Mouse (Mus musculus) stomach, postnatal 0 days (tissue): Measurements from ENCODE around the gene Tspan11. TPM values are rescaled to one million over a fixed set of nuclear protein-coding genes. Genes with fewer than 3 reads are reported as not detected.
A peak's percentile ranks its signal among the peaks of the same experiment; 100 is the strongest.

Source experiments
- ATAC-seq: fragments of 200-750 bp; cut with Nextera tagmentation; 2 replicates; pipeline ENCODE4 v1.8.0; 2017; ENCODE audit not compliant: low FRiP score, low TSS enrichment
- DNase-seq: peaks from one replicate; pipeline ENCODE4 v3.0.0-alpha.2; 2016; ENCODE audit warnings: low spot score
- H3K27ac ChIP-seq: fragments of 300-500 bp; sonication (generic); replicated peaks from 2 replicates; pipeline ENCODE4 v1.5.1; 2014; ENCODE audit warnings: mild to moderate bottlenecking, control low read depth
- H3K27me3 ChIP-seq: fragments of 300-500 bp; sonication (generic); 2 replicates; pipeline ENCODE4 v1.6.1; 2014; ENCODE audit warnings: low read length; ENCODE audit not compliant: control insufficient read depth, insufficient read depth
- H3K36me3 ChIP-seq: fragments of 300-500 bp; sonication (generic); 2 replicates; pipeline ENCODE4 v1.6.1; 2014; ENCODE audit warnings: low read length, mixed read lengths; ENCODE audit not compliant: control insufficient read depth, insufficient read depth
- H3K4me1 ChIP-seq: fragments of 300-500 bp; sonication (generic); replicated peaks from 2 replicates; pipeline ENCODE4 v1.6.1; 2014; ENCODE audit warnings: antibody characterized with exemption; ENCODE audit not compliant: control insufficient read depth, insufficient read depth
- H3K4me2 ChIP-seq: fragments of 300-500 bp; sonication (generic); replicated peaks from 2 replicates; pipeline ENCODE4 v1.6.1; 2014; ENCODE audit warnings: low read depth, mild to moderate bottlenecking, control low read depth, moderate library complexity
- H3K4me3 ChIP-seq: fragments of 300-500 bp; sonication (generic); 2 replicates; pipeline ENCODE4 v1.5.1; 2014; ENCODE audit warnings: low read depth, low read length, control low read depth
- H3K9ac ChIP-seq: fragments of 300-500 bp; sonication (generic); 2 replicates; pipeline ENCODE4 v1.6.1; 2014; ENCODE audit warnings: mild to moderate bottlenecking, low read length, control low read depth, mixed read lengths
- H3K9me3 ChIP-seq: fragments of 300-500 bp; sonication (generic); 2 replicates; pipeline ENCODE4 v1.6.1; 2016; ENCODE audit warnings: low read length; ENCODE audit not compliant: control insufficient read depth
- CTCF ChIP-seq: IDR thresholded peaks from 2 replicates; pipeline ENCODE4 v1.5.1; 2016; ENCODE audit warnings: antibody characterized with exemption, low read depth, mild to moderate bottlenecking, moderate library complexity
- EP300 ChIP-seq: optimal IDR thresholded peaks from 2 replicates; pipeline ENCODE3; 2016; ENCODE audit warnings: antibody characterized with exemption
- WGBS: fragments of 180-500 bp; shearing (Covaris S2); extraction: QIAGEN DNeasy Blood & Tissue Kit; methylation state at CpG from one replicate; pipeline ENCODE4 v1.1.7; 2014; 5-methylcytosine and 5-hydroxymethylcytosine counted together
- polyA plus RNA-seq: library from polyadenylated mRNA; unstranded; fragments of >200 nt; fragmentation: Nextera tagmentation; extraction: Ambion mirVana; gene quantifications from 2 replicates; pipeline ENCODE4 v1.2.1, GENCODE M21; 2015

The Tspan11 gene
- polyA plus RNA-seq, 1 experiment from 2014 or later, result 2.4 TPM

DNA sequence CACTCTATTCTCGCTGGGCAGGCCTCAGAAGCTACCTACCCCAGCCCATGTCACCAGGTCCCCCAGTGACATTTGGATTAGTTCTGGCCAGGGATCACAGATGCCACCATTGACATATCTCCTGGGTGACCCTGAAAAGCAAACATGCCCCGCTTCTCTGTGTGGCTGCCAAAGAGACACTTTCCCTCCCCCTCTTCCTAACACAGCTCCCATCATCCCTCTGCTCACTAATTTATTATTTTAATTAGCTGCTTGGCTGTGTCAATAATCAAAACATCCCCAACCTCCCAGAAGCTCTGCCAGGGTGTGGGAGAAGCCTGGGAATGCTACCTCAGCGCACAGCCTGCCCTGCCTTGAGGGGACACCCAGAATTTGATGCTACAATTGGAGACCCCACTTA is 29.6 kb downstream of the Tspan11 start:
- no peak for TF ChIP-seq EP300
- no peak for TF ChIP-seq CTCF
- no peaks in the 10 kb centered on the region for H3K9me3 ChIP-seq
- no peak overlapping the region for H3K9ac ChIP-seq
- no peaks in the 10 kb centered on the region for H3K4me1 ChIP-seq
- H3K27me3 ChIP-seq, result no peaks in the 10 kb centered on the region
- H3K4me2 ChIP-seq, result no peak overlapping the region
- WGBS, result 63% methylated on average over 3 of the region's 3 CpGs
- no peaks in the 10 kb centered on the region for H3K36me3 ChIP-seq
- no peak overlapping the region for H3K27ac ChIP-seq
- no peak for DNase-seq
- H3K4me3 ChIP-seq, result no peak overlapping the region
- ATAC-seq, result no peak

GRCm38 (mm10) chr6:127917712-127918111 is 30.3 kb downstream of the Tspan11 start:
- H3K27ac ChIP-seq, result no peak overlapping the region
- H3K4me1 ChIP-seq, result no peaks in the 10 kb centered on the region
- ATAC-seq, result no peak
- no peak for DNase-seq
- no peaks in the 10 kb centered on the region for H3K36me3 ChIP-seq
- no peaks in the 10 kb centered on the region for H3K9me3 ChIP-seq
- 84% methylated on average over 4 of the region's 4 CpGs for WGBS
- TF ChIP-seq EP300 (no peak), CTCF (peak; percentile 42)
- no peaks in the 10 kb centered on the region for H3K27me3 ChIP-seq
- no peak overlapping the region for H3K4me2 ChIP-seq
- no peak overlapping the region for H3K9ac ChIP-seq
- H3K4me3 ChIP-seq, result no peak overlapping the region

DNA sequence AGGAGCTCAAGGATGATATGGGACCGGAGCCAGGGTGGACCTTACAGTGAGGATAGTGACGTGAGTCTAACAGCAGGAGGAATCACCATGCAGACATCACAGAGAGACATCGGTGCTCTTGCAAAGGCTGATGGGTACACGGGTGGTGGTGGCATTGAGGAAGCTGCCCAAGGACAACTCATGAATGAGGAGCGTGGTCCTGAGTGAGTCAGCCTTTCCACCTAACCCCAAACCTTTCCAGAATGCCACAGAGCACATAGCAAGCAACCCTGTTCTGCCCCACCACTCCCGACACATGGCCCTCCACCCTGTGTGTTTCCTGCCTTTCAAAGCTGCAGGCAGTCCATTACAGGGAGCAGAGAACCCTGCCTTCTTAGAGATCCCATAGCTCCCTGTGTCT is 32.1 kb downstream of the Tspan11 start:
- Histone ChIP-seq H3K27me3 (no peaks in the 10 kb centered on the region), H3K4me2 (no peak overlapping the region), H3K4me3 (no peak overlapping the region), H3K9ac (no peak overlapping the region), H3K36me3 (no peaks in the 10 kb centered on the region), H3K9me3 (no peaks in the 10 kb centered on the region), H3K4me1 (no peaks in the 10 kb centered on the region), H3K27ac (no peak overlapping the region)
- no peak for ATAC-seq
- DNase-seq, result no peak
- TF ChIP-seq CTCF (no peak), EP300 (no peak)
- 75% methylated on average over 6 of the region's 6 CpGs for WGBS

DNA sequence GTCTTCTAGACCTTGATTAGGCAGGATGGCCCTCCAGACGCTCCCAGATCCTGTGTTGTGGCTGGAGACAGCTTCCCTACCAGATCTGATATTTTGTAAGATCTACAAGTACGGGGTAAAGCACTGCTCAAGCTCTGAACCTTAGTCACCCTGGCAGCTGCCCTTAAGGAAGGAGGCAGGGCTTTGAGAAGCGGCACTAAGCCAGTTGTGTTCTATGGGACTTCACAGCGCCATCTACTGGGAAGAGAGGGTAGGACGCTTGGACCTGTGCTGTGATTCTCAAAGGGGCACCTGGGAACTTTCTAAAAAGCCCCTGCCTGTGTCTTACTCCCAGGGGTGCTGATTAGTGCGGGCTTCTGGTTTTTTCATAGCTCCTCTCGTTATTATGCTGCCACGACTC is 33.3 kb downstream of the Tspan11 start:
- Histone ChIP-seq H3K27me3 (no peaks in the 10 kb centered on the region), H3K9me3 (no peaks in the 10 kb centered on the region), H3K4me2 (no peak overlapping the region), H3K4me3 (no peak overlapping the region), H3K36me3 (no peaks in the 10 kb centered on the region), H3K4me1 (no peaks in the 10 kb centered on the region), H3K9ac (no peak overlapping the region), H3K27ac (no peak overlapping the region)
- TF ChIP-seq EP300, result no peak
- TF ChIP-seq CTCF, result peak; percentile 89
- WGBS, result 8% methylated on average over 8 of the region's 8 CpGs
- ATAC-seq (peak; percentile 56), DNase-seq (peak; percentile 79)

DNA sequence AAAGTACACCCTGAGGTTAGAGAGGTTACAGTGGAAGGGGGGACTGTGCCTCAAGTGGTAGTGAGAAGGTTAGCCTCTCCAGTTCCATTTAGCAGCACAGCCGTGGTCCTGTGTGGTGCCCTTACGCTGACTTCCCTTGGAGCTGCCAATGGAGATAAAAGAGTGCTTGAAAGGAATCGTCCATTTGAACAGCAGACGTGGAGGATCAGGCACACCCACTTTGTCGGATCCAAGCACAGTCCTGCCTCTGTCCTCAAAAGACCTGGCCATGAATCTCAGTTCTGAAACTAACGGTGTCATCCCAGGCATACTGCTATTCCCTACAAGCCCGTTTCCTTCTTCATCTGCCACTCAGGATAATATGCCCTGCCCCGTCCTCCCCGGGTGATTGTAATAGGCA is 34.6 kb downstream of the Tspan11 start:
- Histone ChIP-seq H3K4me1 (no peaks in the 10 kb centered on the region), H3K36me3 (no peaks in the 10 kb centered on the region), H3K27me3 (no peaks in the 10 kb centered on the region), H3K27ac (no peak overlapping the region), H3K9me3 (no peaks in the 10 kb centered on the region), H3K4me2 (no peak overlapping the region), H3K9ac (no peak overlapping the region), H3K4me3 (no peak overlapping the region)
- ATAC-seq, result no peak
- WGBS, result 60% methylated on average over 9 of the region's 9 CpGs
- no peak for TF ChIP-seq EP300
- no peak for TF ChIP-seq CTCF
- no peak for DNase-seq

GRCm38 (mm10) chr6:127923296-127923695 is 35.9 kb downstream of the Tspan11 start:
- Histone ChIP-seq H3K9me3 (no peaks in the 10 kb centered on the region), H3K27me3 (no peaks in the 10 kb centered on the region), H3K36me3 (no peaks in the 10 kb centered on the region), H3K4me1 (no peaks in the 10 kb centered on the region), H3K4me3 (no peak overlapping the region), H3K9ac (no peak overlapping the region), H3K4me2 (no peak overlapping the region), H3K27ac (no peak overlapping the region)
- DNase-seq, result no peak
- ATAC-seq, result no peak
- 85% methylated on average over 9 of the region's 9 CpGs for WGBS
- no peak for TF ChIP-seq EP300
- no peak for TF ChIP-seq CTCF
